Mouse (Mus musculus) c-Kit-negative CD71-positive TER-119-positive erythroid progenitor cells, embryonic 14.5 days (primary cell): ENCODE measurements around the gene Tank.
A peak's percentile ranks its signal among the peaks of the same experiment; 100 is the strongest.

ENCODE experiments used
- DNase-seq: peaks from one replicate; pipeline ENCODE4 v3.0.0-alpha.2; 2013; ENCODE audit warnings: low read depth, low spot score

Tank gene

DNA sequence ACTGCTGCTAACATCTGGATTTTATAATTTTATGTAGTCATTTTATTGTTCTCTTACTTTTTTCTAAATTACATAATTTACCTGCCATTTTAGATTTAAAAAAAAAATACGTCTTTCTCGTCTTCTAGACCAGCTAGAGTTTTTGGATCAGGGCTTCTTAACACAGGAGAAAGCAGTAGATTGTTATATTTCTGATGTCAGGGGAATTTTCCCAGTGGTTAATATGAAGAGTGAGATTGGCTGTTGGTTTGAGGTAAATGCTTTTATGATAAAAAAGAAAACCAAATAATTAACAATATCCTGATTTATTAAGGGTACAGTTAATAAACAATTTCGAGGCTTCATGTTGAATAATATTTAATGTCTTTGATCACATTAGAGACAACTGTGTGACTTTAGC lies 1.7 kb downstream of the Tank start:
- no peak for DNase-seq

DNA sequence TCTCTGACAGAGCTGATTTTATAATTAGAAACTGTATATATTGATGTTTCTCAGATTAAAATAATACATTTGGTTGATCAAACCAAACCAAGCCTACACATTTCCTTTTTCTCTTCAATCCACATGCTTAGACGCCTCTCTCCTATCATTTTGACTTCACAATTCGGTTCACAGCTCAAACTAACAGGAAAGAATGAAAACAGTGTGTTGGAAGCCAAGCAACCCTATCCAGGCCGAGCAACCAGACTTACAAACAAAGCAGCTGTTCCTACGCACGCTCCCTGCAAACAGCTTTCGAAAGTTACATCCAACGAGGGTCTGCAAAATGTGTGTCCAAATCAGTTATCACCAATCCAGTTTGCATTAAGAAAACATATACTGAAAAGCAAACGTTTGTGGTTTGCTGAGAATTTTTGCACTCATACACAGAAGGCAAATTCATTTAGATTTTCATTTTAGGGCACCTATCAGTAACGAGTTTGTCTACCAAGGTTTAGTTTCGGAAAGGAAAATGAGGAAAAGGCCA lies 2.2 kb downstream of the Tank start:
- no peak for DNase-seq

DNA sequence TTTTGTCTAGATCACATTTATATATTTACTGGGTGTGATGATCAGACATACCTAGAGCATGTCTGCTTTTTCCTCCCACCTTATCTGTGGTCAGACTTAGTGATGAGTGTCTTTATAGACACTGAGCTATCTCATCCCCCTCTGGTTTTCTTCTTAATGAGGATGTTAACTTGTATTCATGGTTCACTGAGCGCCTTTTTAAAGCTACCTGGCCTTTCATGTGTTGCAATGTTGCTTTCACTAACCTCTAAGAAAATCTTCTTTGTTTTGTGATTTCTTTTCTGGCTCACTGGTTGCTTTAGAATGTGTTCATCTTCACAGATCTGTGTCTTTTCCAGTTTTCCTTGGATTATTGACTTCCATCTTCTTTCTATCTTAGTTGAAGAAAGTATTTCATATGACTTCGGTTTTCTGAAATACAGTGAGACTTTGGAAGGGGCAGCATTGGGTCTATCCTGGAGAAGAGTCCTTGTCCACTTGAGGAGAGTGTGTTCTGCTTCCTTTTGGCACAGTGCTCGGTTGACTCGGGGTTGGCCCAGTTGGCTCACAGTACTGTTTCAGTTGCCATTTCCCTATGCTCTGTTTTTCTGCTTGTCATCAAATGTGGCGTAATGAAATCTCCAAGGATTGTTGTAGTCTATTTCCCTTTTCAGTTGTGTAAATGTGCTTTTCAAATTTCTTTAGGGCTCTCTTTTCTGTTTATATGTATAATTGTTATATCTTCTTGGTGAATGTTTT lies 4.4 kb downstream of the Tank start:
- DNase-seq = no peak

DNA sequence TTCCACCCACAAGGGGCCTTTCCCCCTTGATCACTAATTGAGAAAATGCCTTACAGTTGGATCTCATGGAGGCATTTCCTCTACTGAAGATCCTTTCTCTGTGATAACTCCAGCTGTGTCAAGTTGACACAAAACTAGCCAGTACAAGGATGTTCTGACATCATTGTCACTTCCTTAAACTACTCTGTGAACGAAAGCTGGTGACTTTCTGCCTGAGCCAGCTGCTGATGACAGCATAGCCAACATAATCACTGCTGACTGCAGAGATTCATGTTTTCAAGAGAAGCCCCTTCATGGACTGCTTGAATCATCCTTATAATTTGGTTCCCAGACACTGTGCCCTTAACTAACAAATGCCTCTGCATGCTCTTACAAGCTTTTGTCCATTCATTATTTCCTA lies 7.1 kb downstream of the Tank start:
- DNase-seq = no peak

DNA sequence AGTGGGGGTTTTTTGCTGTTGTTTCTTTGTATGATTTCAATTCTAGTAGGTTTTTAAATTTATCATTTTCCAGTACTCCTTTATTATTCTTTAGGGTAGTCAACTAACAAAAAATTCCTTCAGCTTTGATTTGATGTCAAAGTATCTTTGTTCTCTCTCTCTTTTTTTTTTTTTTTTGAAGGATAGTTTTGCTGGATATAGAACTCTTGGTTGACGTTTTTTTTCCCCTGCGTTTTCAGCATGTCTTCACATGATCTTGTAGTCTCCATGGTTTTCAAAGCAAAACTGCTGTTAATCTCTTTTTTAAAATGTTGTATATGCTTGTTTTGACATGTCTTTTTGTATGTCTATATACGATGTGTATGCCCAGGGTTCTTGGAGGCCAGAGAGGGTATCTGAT lies 7.8 kb downstream of the Tank start:
- DNase-seq = no peak

DNA sequence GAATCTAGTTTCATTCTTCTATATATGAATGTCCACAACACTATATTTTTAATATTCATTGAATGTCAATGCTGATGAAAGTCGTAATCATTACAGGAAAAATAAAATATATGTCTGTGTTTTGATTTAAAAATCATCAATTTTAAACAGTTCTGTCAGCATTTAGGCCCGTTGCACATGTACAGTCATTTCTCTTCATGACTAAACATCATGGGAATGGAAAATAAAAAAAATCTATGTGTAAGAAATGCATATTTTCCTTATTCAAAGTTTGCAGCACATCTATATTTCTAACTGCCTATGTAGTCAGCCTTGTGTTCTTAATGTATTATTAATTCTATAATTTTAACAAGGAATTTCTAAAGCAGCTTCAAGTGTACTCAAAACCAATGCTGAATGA lies 12.4 kb downstream of the Tank start:
- DNase-seq = no peak

DNA sequence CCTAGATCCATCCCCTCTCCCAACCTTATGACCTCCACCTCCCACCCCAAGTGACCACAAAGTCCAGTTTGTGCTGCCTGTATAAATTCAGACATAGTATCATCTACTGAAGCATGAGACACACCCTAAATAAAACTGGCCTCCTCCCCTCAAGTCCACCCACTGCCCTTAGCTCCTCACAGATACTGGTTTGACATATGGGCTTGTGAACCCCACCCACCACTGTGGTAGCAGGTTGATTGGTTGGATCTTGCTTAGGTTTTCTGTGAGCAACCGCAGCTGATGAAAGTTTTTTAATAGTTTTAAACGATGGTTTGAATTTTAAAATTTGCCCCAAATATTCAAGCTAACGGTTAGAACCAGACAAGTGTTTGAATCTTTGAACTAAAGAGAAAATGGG lies 13.7 kb downstream of the Tank start:
- DNase-seq = no peak

DNA sequence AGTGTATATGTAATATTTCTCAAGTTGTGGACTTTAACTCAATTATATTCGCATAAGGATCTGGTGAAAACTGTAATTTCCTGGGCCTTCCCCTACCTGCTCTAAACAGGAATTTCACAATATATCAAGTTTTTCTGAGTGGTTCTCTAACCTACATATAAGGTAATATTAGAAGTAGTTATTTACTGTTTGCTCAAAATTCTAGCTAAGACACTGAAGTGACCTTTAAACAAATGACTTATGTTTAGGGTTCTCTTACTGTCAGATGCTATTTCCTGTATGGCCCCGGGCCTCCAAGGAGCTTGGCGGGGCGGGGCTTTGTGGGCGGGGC lies 14.3 kb downstream of the Tank start:
- DNase-seq = no peak

DNA sequence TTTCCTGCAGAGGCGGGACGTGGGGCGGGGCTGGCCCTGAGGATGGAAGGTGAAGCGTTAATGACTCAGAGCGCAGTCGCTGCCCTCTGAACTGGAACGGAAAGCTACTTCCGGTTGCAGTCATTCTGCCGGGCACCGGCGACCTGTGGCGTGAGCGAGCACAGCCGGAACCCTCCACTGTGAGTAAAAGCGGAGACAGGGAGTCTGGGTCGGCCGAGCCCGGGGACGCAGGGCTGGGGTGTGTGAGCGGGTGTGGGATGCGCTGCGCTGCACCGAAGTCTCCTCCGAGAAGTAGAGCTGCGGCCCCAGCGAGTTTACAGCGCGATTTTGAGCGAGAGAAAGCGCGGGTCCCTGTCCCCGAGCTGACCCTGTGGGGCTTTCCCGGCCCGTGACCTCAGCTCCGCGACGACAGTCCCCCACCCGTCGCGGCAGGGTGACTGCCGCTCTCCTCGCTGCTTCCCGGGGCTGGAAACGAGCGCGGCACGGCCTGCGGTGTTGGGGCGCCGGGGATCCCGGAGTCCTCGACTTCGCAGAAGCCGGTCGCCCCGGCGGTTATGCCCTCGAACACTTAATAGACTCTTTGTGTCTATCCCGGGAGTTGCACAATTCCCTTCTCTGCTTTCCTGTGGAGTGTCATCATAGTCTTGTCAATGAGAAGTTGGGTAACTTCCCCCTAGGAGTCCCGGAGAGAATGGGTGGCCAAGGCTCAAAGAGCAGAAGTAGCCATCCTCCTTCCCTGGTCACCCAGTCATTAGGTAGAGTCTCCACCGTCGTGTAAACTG lies 14.8 kb downstream of the Tank start:
- DNase-seq = peak; percentile 88

DNA sequence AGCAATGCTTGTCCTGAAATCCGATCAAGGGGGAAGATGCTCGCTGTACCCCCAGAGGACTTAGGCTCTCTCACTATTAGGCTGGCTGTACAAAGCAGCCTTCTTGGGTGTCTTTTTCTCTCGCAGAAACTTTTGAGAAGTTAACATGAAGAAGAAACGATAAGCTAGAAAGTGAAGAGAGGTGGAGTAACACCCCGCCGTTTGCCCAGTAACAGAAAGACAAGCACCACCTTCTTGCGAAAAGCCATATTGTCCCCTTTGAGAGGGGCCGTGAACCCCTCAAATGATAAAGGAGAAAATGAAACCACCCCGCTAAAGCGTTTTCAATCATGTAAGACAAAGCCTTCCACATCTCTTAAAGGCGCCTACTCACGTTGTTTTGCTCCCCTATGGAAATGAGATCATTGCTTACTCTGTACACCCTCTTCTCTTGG lies 15.5 kb downstream of the Tank start:
- DNase-seq = peak; percentile 42

DNA sequence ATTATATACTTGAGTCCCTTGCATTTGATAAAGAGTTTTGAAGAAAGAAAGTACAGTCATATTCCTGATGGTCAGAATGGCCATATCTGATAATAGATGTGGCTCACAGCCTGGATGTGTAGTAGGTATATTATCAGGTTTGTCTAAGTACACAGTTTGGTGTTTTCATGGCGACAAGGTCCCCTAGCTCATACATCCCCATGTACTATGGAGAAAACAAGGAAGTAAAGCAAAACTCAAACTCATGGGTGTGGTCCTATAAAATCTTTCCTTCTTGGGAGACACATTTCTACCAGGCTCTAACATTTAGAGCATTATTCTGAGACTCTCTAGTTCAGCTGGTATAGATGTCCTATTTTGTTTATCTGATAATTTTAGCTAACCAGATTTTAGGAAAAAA lies 21.3 kb downstream of the Tank start:
- DNase-seq = no peak

DNA sequence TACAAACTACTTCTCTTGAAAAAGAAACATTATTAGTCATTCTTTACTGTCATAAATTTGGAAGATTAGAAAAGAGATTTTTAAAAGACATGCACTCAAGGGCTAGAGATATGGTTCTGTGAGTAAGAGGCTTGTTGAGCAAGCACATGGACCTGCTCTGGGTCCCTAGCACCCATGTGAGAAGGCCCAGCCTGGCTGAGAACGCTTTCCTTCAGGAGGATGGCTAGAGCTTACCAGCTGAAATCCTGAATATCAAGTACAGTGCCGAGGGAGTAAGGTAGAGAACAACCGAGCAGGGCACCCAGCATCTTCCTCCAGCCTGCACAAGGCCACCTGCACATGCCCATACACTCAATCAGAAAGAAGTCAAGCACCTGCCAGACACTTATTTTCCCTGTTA lies 25.1 kb downstream of the Tank start:
- DNase-seq = no peak

DNA sequence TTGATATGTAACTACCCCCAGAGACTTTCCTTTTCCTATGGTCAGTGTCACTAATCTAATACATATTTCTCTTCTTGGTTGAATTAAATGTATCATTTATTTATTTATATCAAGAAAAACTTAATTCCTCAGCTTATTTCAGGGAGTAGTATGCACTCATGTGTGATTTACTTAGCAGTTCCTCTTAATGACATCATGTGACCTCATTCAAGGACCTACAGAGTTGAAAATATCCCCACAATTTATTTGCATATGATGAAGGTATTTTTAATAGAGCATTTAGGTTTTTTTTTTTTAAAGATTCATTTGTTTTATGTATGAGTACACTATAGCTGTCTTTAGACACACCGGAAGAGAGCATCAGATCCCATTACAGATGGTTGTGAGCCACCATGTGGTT lies 28.6 kb downstream of the Tank start:
- DNase-seq = no peak

DNA sequence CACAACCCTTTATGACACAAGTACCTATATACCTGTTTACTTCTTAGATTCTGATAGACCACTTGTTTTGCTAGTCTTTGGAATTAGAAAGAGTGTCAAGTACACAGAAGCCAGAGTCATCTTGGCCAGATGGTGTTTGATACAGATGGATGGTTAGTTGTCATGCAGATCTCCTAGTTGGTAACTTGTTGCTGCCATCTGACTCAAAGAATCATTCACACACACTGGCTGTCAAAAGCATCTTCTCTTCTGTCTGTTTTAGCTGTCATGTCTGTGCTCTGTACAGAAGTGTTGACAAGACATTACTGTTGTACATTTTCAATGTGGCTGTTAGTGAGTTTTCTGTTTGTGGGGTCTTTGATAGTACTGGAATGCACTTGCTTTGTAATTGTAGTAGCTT lies 45.6 kb downstream of the Tank start:
- DNase-seq = no peak

DNA sequence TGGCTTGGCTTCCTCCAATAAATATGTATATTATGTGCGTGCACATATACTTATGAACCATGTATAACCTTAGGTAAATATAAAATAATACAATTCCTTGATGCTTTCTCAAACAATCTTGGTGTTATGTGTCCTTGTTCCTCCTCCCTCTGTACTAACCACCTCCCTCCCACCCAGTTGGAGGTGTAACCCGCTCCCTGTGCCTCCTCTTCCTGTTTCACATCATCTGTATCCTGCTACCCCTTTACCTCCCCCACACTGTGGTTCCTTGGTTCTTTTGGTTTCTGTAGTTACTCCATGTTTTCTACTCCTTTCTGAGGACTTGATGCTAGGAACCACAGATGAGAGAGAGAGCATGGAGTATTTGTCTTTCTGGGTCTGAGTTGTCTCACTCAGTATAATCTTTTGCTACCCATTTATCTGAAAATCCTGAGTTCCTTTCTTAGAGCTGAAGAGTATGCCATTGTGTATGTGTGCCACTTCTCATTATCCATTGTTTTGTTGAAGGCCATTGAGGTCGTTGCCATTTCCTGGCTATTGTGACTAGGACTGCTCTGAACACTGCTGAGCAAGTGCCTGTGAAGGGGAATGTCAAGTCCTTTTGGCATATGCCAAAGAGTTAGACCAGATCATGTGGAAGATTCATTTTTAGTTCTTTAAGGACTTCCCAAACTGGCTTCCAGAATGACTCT lies 52.6 kb downstream of the Tank start:
- DNase-seq = no peak

DNA sequence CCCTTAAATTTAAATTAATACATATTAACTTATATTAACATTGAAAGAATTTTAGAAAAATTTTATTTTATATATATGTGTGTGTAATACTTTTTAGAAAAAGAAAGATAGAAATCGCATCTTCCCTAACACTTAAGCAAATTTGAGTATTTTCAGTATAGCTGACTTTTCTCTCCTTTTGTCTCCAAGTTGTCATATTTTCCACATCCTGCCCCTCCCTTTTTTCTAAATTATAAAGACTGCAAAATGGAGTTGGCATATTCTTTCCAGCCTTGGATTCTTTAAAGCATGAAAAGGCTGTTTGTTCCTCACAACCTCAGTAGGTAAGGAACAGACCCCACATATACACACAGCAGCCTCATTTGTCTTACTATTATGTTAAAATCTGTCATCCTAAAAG lies 56.7 kb downstream of the Tank start:
- DNase-seq = no peak

DNA sequence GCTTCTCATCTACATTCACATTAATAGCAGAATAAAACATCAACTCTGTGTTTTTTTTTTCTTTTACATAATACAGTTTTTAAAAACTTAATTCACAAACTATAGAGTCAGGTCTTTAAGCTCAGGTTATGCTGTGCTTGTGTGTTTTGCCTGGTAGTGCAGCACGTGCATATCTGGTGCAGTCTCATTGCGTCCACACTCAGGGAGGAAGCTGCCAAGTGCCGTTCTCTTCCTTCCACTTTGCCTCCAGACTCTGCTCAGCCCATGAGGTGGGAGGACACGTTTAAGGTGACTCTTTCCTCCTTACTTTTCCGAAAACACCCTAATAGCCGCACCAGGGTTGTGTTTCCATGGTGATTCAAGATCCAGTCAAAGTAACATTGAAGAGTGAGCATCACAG lies 59.8 kb downstream of the Tank start:
- no peak for DNase-seq

DNA sequence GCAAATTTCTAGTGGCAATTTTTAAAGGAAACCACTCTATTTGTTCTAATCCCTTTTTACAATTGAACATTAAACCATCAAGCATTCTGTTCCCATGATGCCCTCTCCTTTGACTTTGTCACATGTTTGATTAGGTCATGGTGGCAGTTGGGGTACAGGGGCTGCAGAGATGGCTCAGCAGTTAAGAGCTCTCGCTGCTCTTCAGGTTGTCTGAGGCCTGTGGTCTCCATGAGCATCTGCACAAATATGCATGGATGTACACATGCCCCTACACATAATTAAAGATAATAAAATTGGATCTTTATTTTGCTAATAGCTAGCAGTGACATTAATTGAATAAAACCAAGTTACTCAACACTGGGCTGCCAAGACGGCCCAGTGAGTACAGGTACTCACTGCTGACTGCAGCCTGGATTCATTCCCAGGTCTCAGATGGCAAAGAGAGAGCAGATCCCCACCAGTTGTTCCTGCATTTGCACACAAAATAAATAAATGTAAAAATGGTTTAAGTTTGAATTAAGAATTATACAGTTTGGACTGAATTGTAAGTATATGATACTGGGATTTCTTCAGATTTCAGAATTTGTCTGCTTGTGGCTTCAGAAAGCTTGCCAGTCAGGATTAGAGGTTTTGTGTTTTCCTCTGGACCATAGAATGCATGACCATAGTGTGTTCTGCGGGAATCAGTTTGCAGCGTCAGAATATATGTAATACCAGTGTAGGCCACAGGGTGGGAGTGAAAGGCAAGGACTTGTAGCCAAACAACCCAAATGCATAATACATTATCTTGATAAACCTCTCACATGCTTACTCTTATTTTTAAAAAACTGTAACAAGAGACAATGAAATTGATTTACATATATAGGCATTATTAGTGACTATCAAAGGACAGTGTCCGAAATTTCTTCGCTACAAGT lies 64.3 kb downstream of the Tank start:
- DNase-seq = no peak

DNA sequence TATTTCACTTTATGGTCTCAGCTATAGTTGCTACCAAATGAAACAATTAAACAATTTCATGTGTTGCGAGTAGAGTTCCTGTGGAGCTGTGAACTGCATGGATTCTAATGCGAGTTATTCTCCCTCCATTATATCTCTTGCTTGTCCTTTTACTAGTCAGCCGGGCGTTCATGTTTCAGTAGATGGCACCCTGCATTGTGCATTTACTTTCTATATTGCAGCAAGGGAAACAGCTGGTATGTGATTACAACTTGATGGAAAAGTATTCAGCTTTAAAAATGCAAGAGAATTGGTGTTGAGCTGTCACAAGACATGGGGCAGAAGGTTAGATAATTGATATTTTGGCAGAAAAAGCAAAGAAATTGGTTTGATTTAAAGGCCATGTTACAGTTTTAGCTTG lies 72.8 kb downstream of the Tank start:
- no peak for DNase-seq

DNA sequence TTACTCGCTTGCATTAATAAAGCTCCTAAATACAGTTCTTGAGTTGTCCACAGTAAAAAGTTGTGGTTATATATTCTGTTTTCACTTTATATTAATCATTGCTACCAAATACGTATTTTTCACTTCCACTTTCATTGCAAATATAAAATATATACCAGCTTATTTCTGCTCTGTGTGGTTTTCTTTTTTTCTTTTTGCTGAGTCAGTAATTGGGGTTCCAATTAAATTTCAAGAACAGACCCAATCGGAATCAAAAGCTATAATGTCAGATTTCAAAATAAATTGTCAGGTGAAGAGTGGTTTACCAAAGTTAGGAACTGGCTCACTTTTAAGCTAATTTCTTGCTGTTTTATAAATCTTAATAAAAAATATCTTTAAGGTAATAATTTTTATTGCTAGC lies 73.3 kb downstream of the Tank start:
- no peak for DNase-seq

DNA sequence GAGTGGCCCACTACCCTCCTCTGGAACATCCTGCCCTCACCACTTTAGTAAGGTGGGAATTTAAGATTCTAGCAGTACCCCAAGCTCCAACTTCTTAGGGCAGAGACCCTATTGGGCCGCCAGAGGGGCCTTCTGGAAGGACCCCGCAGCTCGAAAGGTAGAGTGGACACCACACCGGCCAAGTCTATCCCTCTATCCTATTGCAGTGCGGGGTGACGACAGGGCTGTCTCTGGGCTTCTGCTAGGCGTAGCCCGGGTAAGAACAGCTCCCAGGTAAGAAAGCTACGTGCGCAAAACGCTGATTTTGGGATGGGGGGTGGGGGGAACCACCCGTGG lies 76.6 kb downstream of the Tank start:
- no peak for DNase-seq
